Mouse (Mus musculus): ENCODE data around the gene Atp13a5. TPM values are rescaled to one million over a fixed set of nuclear protein-coding genes. Genes with fewer than 3 reads are reported as not detected.

The Atp13a5 gene
- total RNA-seq, 1 experiment: not detected

- H3K36me3 ChIP-seq (ENCODE audit: control insufficient read depth, insufficient read depth, low read length, poor library complexity, severe bottlenecking): no peaks in the 10 kb centered on the region
- no peaks in the 10 kb centered on the region for H3K9me3 ChIP-seq (ENCODE audit: control insufficient read depth, insufficient read depth, low read depth, low read length)
- DNase-seq (ENCODE audit: low read depth, low spot score): no peak
- no peak overlapping the region for H3K27ac ChIP-seq (ENCODE audit: insufficient read depth, low read depth, low read length, poor library complexity, severe bottlenecking)
- H3K4me3 ChIP-seq (ENCODE audit: insufficient read depth in 1 of 2, low read depth in 1 of 2, low read length in 2 of 2, poor library complexity in 1 of 2, severe bottlenecking in 1 of 2): no peak overlapping the region
- in situ Hi-C loops (cut with MboI; ENCODE audit: low sequenced_read_pairs in 2 of 2, unreplicated experiment in 2 of 2): no loop called here
- H3K9ac ChIP-seq (ENCODE audit: insufficient read depth, low read depth, low read length, poor library complexity, severe bottlenecking): no peak overlapping the region
- no peaks in the 10 kb centered on the region for H3K4me1 ChIP-seq (ENCODE audit: control insufficient read depth in 2 of 2, insufficient read depth in 2 of 2, low read length in 2 of 2, poor library complexity in 1 of 2)
- no peak for TF ChIP-seq ZC3H11A (IDR thresholded peaks at IDR 0.05; ENCODE audit: borderline replicate concordance, low read depth, low read length)
- TF ChIP-seq CHD2 (IDR thresholded peaks at IDR 0.05; ENCODE audit: low read depth, low read length): no peak
- no peak for TF ChIP-seq ZNF384 (IDR thresholded peaks at IDR 0.05; ENCODE audit: low read depth, low read length)
- TF ChIP-seq MAFK (IDR thresholded peaks at IDR 0.05; ENCODE audit: insufficient read depth, low read depth, low read length): no peak
- no peak for TF ChIP-seq HCFC1 (IDR thresholded peaks at IDR 0.05; ENCODE audit: borderline replicate concordance, insufficient read depth, low read length)
These were observed 80.9 kb downstream of the Atp13a5 start for GRCm38 (mm10) chr16:29297555-29298021.

- Histone ChIP-seq H3K4me3 (ENCODE audit: insufficient read depth in 1 of 2, low read depth in 1 of 2, low read length in 2 of 2, poor library complexity in 1 of 2, severe bottlenecking in 1 of 2) (no peak overlapping the region), H3K9me3 (ENCODE audit: control insufficient read depth, insufficient read depth, low read depth, low read length) (no peaks in the 10 kb centered on the region), H3K27ac (ENCODE audit: insufficient read depth, low read depth, low read length, poor library complexity, severe bottlenecking) (no peak overlapping the region), H3K4me1 (ENCODE audit: control insufficient read depth in 2 of 2, insufficient read depth in 2 of 2, low read length in 2 of 2, poor library complexity in 1 of 2) (no peaks in the 10 kb centered on the region), H3K9ac (ENCODE audit: insufficient read depth, low read depth, low read length, poor library complexity, severe bottlenecking) (no peak overlapping the region), H3K36me3 (ENCODE audit: control insufficient read depth, insufficient read depth, low read length, poor library complexity, severe bottlenecking) (no peaks in the 10 kb centered on the region)
- in situ Hi-C loops (cut with MboI; ENCODE audit: low sequenced_read_pairs in 2 of 2, unreplicated experiment in 2 of 2): no loop called here
- no peak for TF ChIP-seq ZC3H11A (IDR thresholded peaks at IDR 0.05; ENCODE audit: borderline replicate concordance, low read depth, low read length)
- DNase-seq (ENCODE audit: low read depth, low spot score): no peak
These were observed 97.8 kb downstream of the Atp13a5 start for GRCm38 (mm10) chr16:29280691-29281090.

DNA sequence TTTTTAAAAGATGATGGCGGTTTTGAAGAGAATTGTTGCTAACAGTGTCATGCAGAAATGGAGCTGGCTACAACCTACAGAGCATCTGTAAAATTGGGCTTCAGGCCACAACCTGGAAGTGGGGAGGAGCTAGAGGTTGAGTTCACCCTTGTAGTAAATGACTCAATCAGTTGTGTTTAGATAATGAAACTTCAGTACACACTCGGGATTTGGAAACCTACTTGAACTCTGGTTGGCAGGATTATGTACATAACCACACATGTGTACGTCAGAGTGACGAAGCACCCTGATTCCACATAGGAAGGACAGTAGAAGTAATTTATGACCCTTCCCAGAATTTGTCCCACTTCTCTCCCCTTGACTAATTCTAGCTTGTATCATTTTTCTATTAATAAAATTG, 124.2 kb downstream of the Atp13a5 start:
- Histone ChIP-seq H3K4me3 (ENCODE audit: insufficient read depth in 1 of 2, low read depth in 1 of 2, low read length in 2 of 2, poor library complexity in 1 of 2, severe bottlenecking in 1 of 2) (no peak overlapping the region), H3K4me1 (ENCODE audit: control insufficient read depth in 2 of 2, insufficient read depth in 2 of 2, low read length in 2 of 2, poor library complexity in 1 of 2) (no peaks in the 10 kb centered on the region), H3K27ac (ENCODE audit: insufficient read depth, low read depth, low read length, poor library complexity, severe bottlenecking) (no peak overlapping the region), H3K36me3 (ENCODE audit: control insufficient read depth, insufficient read depth, low read length, poor library complexity, severe bottlenecking) (no peaks in the 10 kb centered on the region), H3K9ac (ENCODE audit: insufficient read depth, low read depth, low read length, poor library complexity, severe bottlenecking) (no peak overlapping the region), H3K9me3 (ENCODE audit: control insufficient read depth, insufficient read depth, low read depth, low read length) (no peaks in the 10 kb centered on the region)
- TF ChIP-seq MAFK (IDR thresholded peaks at IDR 0.05; ENCODE audit: insufficient read depth, low read depth, low read length) (no peak), CHD2 (IDR thresholded peaks at IDR 0.05; ENCODE audit: low read depth, low read length) (no peak), HCFC1 (IDR thresholded peaks at IDR 0.05; ENCODE audit: borderline replicate concordance, insufficient read depth, low read length) (no peak)
- no peak for DNase-seq (ENCODE audit: low read depth, low spot score)
- in situ Hi-C loops (cut with MboI; ENCODE audit: low sequenced_read_pairs in 2 of 2, unreplicated experiment in 2 of 2): no loop called here

DNA sequence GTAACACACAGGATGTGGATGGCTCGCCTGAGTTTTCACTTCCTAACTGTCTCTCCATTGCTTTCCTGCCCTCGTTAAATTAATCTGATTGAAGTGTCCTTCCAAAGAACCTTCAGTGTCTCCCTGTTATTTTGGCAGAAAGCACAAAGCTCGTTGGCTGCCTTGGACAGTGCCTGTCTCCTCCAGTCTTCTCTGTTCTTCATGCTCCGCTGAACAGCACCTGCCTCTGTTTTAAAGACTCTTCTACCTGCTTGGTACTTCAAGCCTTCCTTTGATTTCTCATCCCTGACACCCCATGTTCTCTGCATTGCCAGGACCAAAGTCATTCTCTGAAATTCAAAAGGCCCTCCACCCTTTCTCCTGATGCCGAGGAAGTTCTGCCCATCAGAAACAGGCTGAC, 142.6 kb downstream of the Atp13a5 start:
- in situ Hi-C loops (cut with MboI; ENCODE audit: low sequenced_read_pairs in 2 of 2, unreplicated experiment in 2 of 2): no loop called here
- H3K9me3 ChIP-seq (ENCODE audit: control insufficient read depth, insufficient read depth, low read depth, low read length): no peaks in the 10 kb centered on the region
- H3K27ac ChIP-seq (ENCODE audit: insufficient read depth, low read depth, low read length, poor library complexity, severe bottlenecking): no peak overlapping the region
- TF ChIP-seq MAFK (IDR thresholded peaks at IDR 0.05; ENCODE audit: insufficient read depth, low read depth, low read length) (no peak), HCFC1 (IDR thresholded peaks at IDR 0.05; ENCODE audit: borderline replicate concordance, insufficient read depth, low read length) (no peak), CHD2 (IDR thresholded peaks at IDR 0.05; ENCODE audit: low read depth, low read length) (no peak), ZC3H11A (IDR thresholded peaks at IDR 0.05; ENCODE audit: borderline replicate concordance, low read depth, low read length) (no peak), ZNF384 (IDR thresholded peaks at IDR 0.05; ENCODE audit: low read depth, low read length) (no peak)
- H3K9ac ChIP-seq (ENCODE audit: insufficient read depth, low read depth, low read length, poor library complexity, severe bottlenecking): no peak overlapping the region
- no peaks in the 10 kb centered on the region for H3K36me3 ChIP-seq (ENCODE audit: control insufficient read depth, insufficient read depth, low read length, poor library complexity, severe bottlenecking)
- no peak overlapping the region for H3K4me3 ChIP-seq (ENCODE audit: insufficient read depth in 1 of 2, low read depth in 1 of 2, low read length in 2 of 2, poor library complexity in 1 of 2, severe bottlenecking in 1 of 2)
- no peak for DNase-seq (ENCODE audit: low read depth, low spot score)
- no peaks in the 10 kb centered on the region for H3K4me1 ChIP-seq (ENCODE audit: control insufficient read depth in 2 of 2, insufficient read depth in 2 of 2, low read length in 2 of 2, poor library complexity in 1 of 2)

All from ES-E14 (cell line).